In genomic region chr11:100718462-100718861, GRCm38 (mm10) we compare ENCODE assay signal across 32 mouse cellular contexts. TPM values are rescaled to one million over a fixed set of nuclear protein-coding genes. Genes with fewer than 3 reads are reported as not detected.
DNase-seq lines count a peak whose midpoint lies in the region; ATAC-seq and TF ChIP-seq lines count a peak whose summit lies in the region.
"Had no signal": no experiment of that assay in that cellular context is flagged by ENCODE, and none has a peak within 500 bp of the region (broad histone marks: within the 10 kb centered on the region; RNA-seq: fewer than 3 reads in every experiment).

No protein-coding gene starts in this region.

- H3K4me2 ChIP-seq in intestine, postnatal 0 days (replicated peaks; ENCODE audit: low read depth) = no peak overlapping the region
- no peak overlapping the region for H3K4me2 ChIP-seq in intestine, embryonic 16.5 days (ENCODE audit: low read depth, low read length)
- no peak overlapping the region for H3K4me2 ChIP-seq in embryonic facial prominence, embryonic 15.5 days (replicated peaks)
- H3K4me2 ChIP-seq: embryonic facial prominence, embryonic 12.5 days; hindbrain, embryonic 12.5 days; hindbrain, embryonic 15.5 days had no signal

- no peak overlapping the region for H3K4me3 ChIP-seq in gastrocnemius, adult 2 months
- no peak overlapping the region for H3K4me3 ChIP-seq in intestine, postnatal 0 days (ENCODE audit: low read depth, low read length)
- no peak overlapping the region for H3K4me3 ChIP-seq in intestine, embryonic 16.5 days (ENCODE audit: low read length)
- H3K4me3 ChIP-seq in layer of hippocampus, adult 2 months = no peak overlapping the region
- no peak overlapping the region for H3K4me3 ChIP-seq in embryonic facial prominence, embryonic 15.5 days (replicated peaks)
- H3K4me3 ChIP-seq: embryonic facial prominence, embryonic 12.5 days; hindbrain, embryonic 12.5 days; hindbrain, embryonic 15.5 days had no signal

- no peak for ATAC-seq in intestine, postnatal 0 days
- no peak for ATAC-seq in intestine, embryonic 16.5 days
- no peak for ATAC-seq in embryonic facial prominence, embryonic 15.5 days (ENCODE audit: insufficient number of reproducible peaks, low FRiP score, low TSS enrichment, low read depth)
- ATAC-seq: forebrain, embryonic 14.5 days; forebrain, postnatal 0 days; Patski had no signal

- 95% methylated on average over 7 of the region's 7 CpGs for WGBS in intestine, postnatal 0 days
- 95% methylated on average over 7 of the region's 7 CpGs for WGBS in intestine, embryonic 16.5 days
- 87% methylated on average over 7 of the region's 7 CpGs for WGBS in embryonic facial prominence, embryonic 15.5 days

- peak overlapping the region; percentile 81 for H3K27ac ChIP-seq in gastrocnemius, adult 2 months
- peak overlapping the region; percentile 80 for H3K27ac ChIP-seq in intestine, postnatal 0 days (ENCODE audit: low read depth, low read length)
- H3K27ac ChIP-seq in intestine, embryonic 16.5 days (ENCODE audit: low read length) = no peak overlapping the region
- peak overlapping the region; percentile 87; the same call in 1 of the 2 replicates for H3K27ac ChIP-seq in layer of hippocampus, adult 2 months
- peak overlapping the region; percentile 60; the same call in 1 of the 2 replicates for H3K27ac ChIP-seq in embryonic facial prominence, embryonic 15.5 days (replicated peaks)
- H3K27ac ChIP-seq: embryonic facial prominence, embryonic 12.5 days; hindbrain, embryonic 12.5 days; hindbrain, embryonic 15.5 days had no signal

- peaks cover 50% of the 10 kb centered on the region for H3K36me3 ChIP-seq in intestine, postnatal 0 days (ENCODE audit: control insufficient read depth, insufficient read depth)
- peaks cover 3% of the 10 kb centered on the region for H3K36me3 ChIP-seq in intestine, embryonic 16.5 days (ENCODE audit: control insufficient read depth, insufficient read depth, low read length)
- H3K36me3 ChIP-seq in embryonic facial prominence, embryonic 15.5 days = peaks cover 45% of the 10 kb centered on the region

- H3K9ac ChIP-seq in intestine, postnatal 0 days (ENCODE audit: low read depth, low read length) = 0 out of 2 replicates have a peak overlapping the region, but pooled peaks have one; percentile 7
- H3K9ac ChIP-seq in intestine, embryonic 16.5 days (ENCODE audit: low read depth, low read length) = no peak overlapping the region
- no peak overlapping the region for H3K9ac ChIP-seq in embryonic facial prominence, embryonic 15.5 days
- H3K9ac ChIP-seq: embryonic facial prominence, embryonic 12.5 days; forebrain, postnatal 0 days; hindbrain, embryonic 12.5 days; hindbrain, embryonic 15.5 days had no signal

- no peaks in the 10 kb centered on the region for H3K27me3 ChIP-seq in intestine, postnatal 0 days (replicated peaks; ENCODE audit: control insufficient read depth, insufficient read depth, low read length)
- H3K27me3 ChIP-seq in intestine, embryonic 16.5 days (replicated peaks; ENCODE audit: control insufficient read depth, insufficient read depth, low read length) = no peaks in the 10 kb centered on the region
- H3K27me3 ChIP-seq in embryonic facial prominence, embryonic 15.5 days = no peaks in the 10 kb centered on the region
- H3K27me3 ChIP-seq: CH12.LX; embryonic facial prominence, embryonic 12.5 days; hindbrain, embryonic 15.5 days; Patski had no signal

- intact Hi-C loops in gastrocnemius, adult 2 months (cut with DNase I) = loop anchor here (10.0 kb wide), 2 partner anchors 136 to 346 kb away; partner anchors contain the start of genes Stat5a and Stat5b
- intact Hi-C loops in gastrocnemius, postnatal 36 days (cut with DNase I) = loop anchor here (10.0 kb wide), 1 partner anchor 236 kb away; no protein-coding TSS in a partner anchor

- no peak for TF ChIP-seq CTCF in gastrocnemius, adult 2 months (IDR thresholded peaks at IDR 0.05)
- TF ChIP-seq CTCF in intestine, postnatal 0 days (IDR thresholded peaks at IDR 0.05; ENCODE audit: low read depth) = no peak
- TF ChIP-seq CTCF in layer of hippocampus, adult 2 months (conservative IDR thresholded peaks at IDR 0.05) = no peak

- peaks cover 12% of the 10 kb centered on the region; the same call in 1 of the 2 replicates for H3K4me1 ChIP-seq in intestine, postnatal 0 days (replicated peaks; ENCODE audit: control insufficient read depth, insufficient read depth, low read length)
- peaks cover 40% of the 10 kb centered on the region for H3K4me1 ChIP-seq in intestine, embryonic 16.5 days (ENCODE audit: control insufficient read depth, insufficient read depth, low read length)
- peaks cover 43% of the 10 kb centered on the region for H3K4me1 ChIP-seq in embryonic facial prominence, embryonic 15.5 days

- H3K9me3 ChIP-seq in intestine, postnatal 0 days (ENCODE audit: control insufficient read depth) = no peaks in the 10 kb centered on the region
- no peaks in the 10 kb centered on the region for H3K9me3 ChIP-seq in intestine, embryonic 16.5 days (ENCODE audit: control insufficient read depth, low read length)
- no peaks in the 10 kb centered on the region for H3K9me3 ChIP-seq in embryonic facial prominence, embryonic 15.5 days (replicated peaks)
- H3K9me3 ChIP-seq: embryonic facial prominence, embryonic 12.5 days; G1E; hindbrain, embryonic 12.5 days; hindbrain, embryonic 15.5 days had no signal

- no peak for DNase-seq in gastrocnemius, adult 2 months
- DNase-seq in gastrocnemius, postnatal 36 days = no peak
- no peak for DNase-seq in layer of hippocampus, adult 2 months (ENCODE audit: low spot score in 2 of 2)
- DNase-seq in layer of hippocampus, adult 11-12 months (ENCODE audit: low spot score) = no peak
- no peak for DNase-seq in spleen, adult 12 weeks (ENCODE audit: low spot score)
- DNase-seq: adrenal gland, postnatal 10 days; adrenal gland, postnatal 36 days; B cell, adult 2 months; cerebellum, adult 18-20 months; cerebellum, adult 9-10 months; cerebellum, postnatal 14 days; forebrain, postnatal 0 days; gastrocnemius, postnatal 25 days had no signal

RNA-seq across cellular contexts. Expression of gene Hspb9, which starts 4.8 kb away (rescaled TPM):
- not detected for total RNA-seq in gastrocnemius, adult 2 months (2021)
- not detected for total RNA-seq in gastrocnemius, postnatal 36 days (2021)
- 0.44 and 0.65 TPM in 2 replicates for polyA plus RNA-seq in intestine, postnatal 0 days (2015; fragmentation: Nextera tagmentation; extraction: Ambion mirVana)
- polyA plus RNA-seq in intestine, embryonic 16.5 days (2015; fragmentation: Nextera tagmentation; extraction: Ambion mirVana) = 0.29 TPM in 1 of 2 replicates, not detected in the other
- not detected for total RNA-seq in layer of hippocampus, adult 2 months (2021)
- 0.55 TPM in 1 of 2 replicates, not detected in the other for polyA plus RNA-seq in embryonic facial prominence, embryonic 15.5 days (2015; fragmentation: Nextera tagmentation; extraction: Ambion mirVana)
- total RNA-seq: adrenal gland, adult 18-20 months; adrenal gland, postnatal 36 days; CH12.LX; forebrain, postnatal 0 days; gastrocnemius, adult 8-10 months; gastrocnemius, postnatal 25 days; granulocyte monocyte progenitor cell, adult 5-6 weeks; heart, postnatal 25 days; hematopoietic stem cell, adult 5-6 weeks had no signal
- polyA plus RNA-seq: embryonic facial prominence, embryonic 12.5 days; forebrain, embryonic 14.5 days; frontal cortex, adult 2 months; heart, embryonic 14.5 days; heart, postnatal 0 days had no signal

RNA-seq across cellular contexts. Expression of gene Kat2a, which starts 6.2 kb away (rescaled TPM):
- 10 to 100 TPM; 11.9 to 12.1 TPM for total RNA-seq in gastrocnemius, adult 2 months (2021)
- 10 to 100 TPM; 10.4 to 10.9 TPM for total RNA-seq in gastrocnemius, postnatal 36 days (2021)
- polyA plus RNA-seq in intestine, postnatal 0 days (2015; fragmentation: Nextera tagmentation; extraction: Ambion mirVana) = 11.8 and 12.3 TPM in 2 replicates
- 38.7 and 40.7 TPM in 2 replicates for polyA plus RNA-seq in intestine, embryonic 16.5 days (2015; fragmentation: Nextera tagmentation; extraction: Ambion mirVana)
- 10 to 100 TPM; 55.4 to 57.8 TPM for total RNA-seq in layer of hippocampus, adult 2 months (2021)
- 54.6 and 61.1 TPM in 2 replicates for polyA plus RNA-seq in embryonic facial prominence, embryonic 15.5 days (2015; fragmentation: Nextera tagmentation; extraction: Ambion mirVana)

RNA-seq across cellular contexts. Expression of gene Dhx58, which starts 14.4 kb away (rescaled TPM):
- total RNA-seq in gastrocnemius, adult 2 months (2021) = under 1 TPM; 0.38 to 0.39 TPM
- total RNA-seq in gastrocnemius, postnatal 36 days (2021) = 1 to 10 TPM; 1.0 to 1.1 TPM
- 9.8 and 10.0 TPM in 2 replicates for polyA plus RNA-seq in intestine, postnatal 0 days (2015; fragmentation: Nextera tagmentation; extraction: Ambion mirVana)
- 3.4 TPM in 2 replicates for polyA plus RNA-seq in intestine, embryonic 16.5 days (2015; fragmentation: Nextera tagmentation; extraction: Ambion mirVana)
- 1 to 10 TPM; 1.6 to 2.3 TPM for total RNA-seq in layer of hippocampus, adult 2 months (2021)
- 3.4 and 5.9 TPM in 2 replicates for polyA plus RNA-seq in embryonic facial prominence, embryonic 15.5 days (2015; fragmentation: Nextera tagmentation; extraction: Ambion mirVana)

RNA-seq across cellular contexts. Expression of gene Rab5c, which starts 19.6 kb away (rescaled TPM):
- total RNA-seq in gastrocnemius, adult 2 months (2021) = 10 to 100 TPM; 37.6 to 40.9 TPM
- total RNA-seq in gastrocnemius, postnatal 36 days (2021) = 10 to 100 TPM; 35.0 to 44.5 TPM
- polyA plus RNA-seq in intestine, postnatal 0 days (2015; fragmentation: Nextera tagmentation; extraction: Ambion mirVana) = 62.2 and 62.7 TPM in 2 replicates
- polyA plus RNA-seq in intestine, embryonic 16.5 days (2015; fragmentation: Nextera tagmentation; extraction: Ambion mirVana) = 41.1 and 41.6 TPM in 2 replicates
- total RNA-seq in layer of hippocampus, adult 2 months (2021) = 100 to 1,000 TPM; 137 to 148 TPM
- 31.0 and 33.2 TPM in 2 replicates for polyA plus RNA-seq in embryonic facial prominence, embryonic 15.5 days (2015; fragmentation: Nextera tagmentation; extraction: Ambion mirVana)

RNA-seq across cellular contexts. Expression of gene Zfp385c, which starts 26.2 kb away (rescaled TPM):
- under 1 TPM in 1 of 2 experiments, not detected in 1; 0.39 TPM for total RNA-seq in gastrocnemius, adult 2 months (2021)
- total RNA-seq in gastrocnemius, postnatal 36 days (2021) = under 1 TPM; 0.25 to 0.38 TPM
- 0.09 and 0.20 TPM in 2 replicates for polyA plus RNA-seq in intestine, postnatal 0 days (2015; fragmentation: Nextera tagmentation; extraction: Ambion mirVana)
- polyA plus RNA-seq in intestine, embryonic 16.5 days (2015; fragmentation: Nextera tagmentation; extraction: Ambion mirVana) = 0.20 and 0.31 TPM in 2 replicates
- under 1 TPM; 0.20 to 0.67 TPM for total RNA-seq in layer of hippocampus, adult 2 months (2021)
- 2.0 and 3.1 TPM in 2 replicates for polyA plus RNA-seq in embryonic facial prominence, embryonic 15.5 days (2015; fragmentation: Nextera tagmentation; extraction: Ambion mirVana)
- total RNA-seq: granulocyte monocyte progenitor cell, adult 5-6 weeks had no signal
- polyA plus RNA-seq: forebrain, embryonic 11.5 days; forebrain, embryonic 14.5 days; G1E; Patski had no signal

Comparison
In these comparisons a context has a peak if more than half of its experiments do, and no peak if none do; other contexts are left out.
1. RNA of gene Kat2a, which starts 6.2 kb away (total RNA-seq): 55.4 to 57.8 TPM in layer of hippocampus, adult 2 months; 11.9 to 12.1 TPM in gastrocnemius, adult 2 months and 10.4 to 10.9 TPM in gastrocnemius, postnatal 36 days; every median in the first group is over 4 times any median in the second.